ENCODE assay signal across 8 mouse cellular contexts in genomic region chr5:30869405-30870130, GRCm38 (mm10). TPM values are rescaled to one million over a fixed set of nuclear protein-coding genes. Genes with fewer than 3 reads are reported as not detected.
DNase-seq lines count a peak whose midpoint lies in the region; ATAC-seq and TF ChIP-seq lines count a peak whose summit lies in the region.

No protein-coding gene starts in this region.

- peak; percentile 55 for TF ChIP-seq POLR2A in kidney, adult 2 months (IDR thresholded peaks at IDR 0.05; ENCODE audit: low read depth, low read length)

- DNase-seq in 3T3-L1 (ENCODE audit: low read depth, low spot score) = peak; percentile 78
- peak; percentile 94 for DNase-seq in adrenal gland, postnatal 25 days
- DNase-seq in embryonic facial prominence, embryonic 11.5 days (ENCODE audit: low spot score) = peak; percentile 93
- peak; percentile 95 to 96 for DNase-seq in heart, adult 18-20 months
- peak; percentile 95 for DNase-seq in kidney, adult 2 months
- peak; percentile 86 to 95 for DNase-seq in spleen, adult 18-20 months

- H3K27ac ChIP-seq in embryonic facial prominence, embryonic 11.5 days (replicated peaks; ENCODE audit: low read depth, low read length) = peak overlapping the region; percentile 15; the same call in 1 of the 2 replicates
- peak overlapping the region; percentile 40 for H3K27ac ChIP-seq in kidney, adult 2 months (ENCODE audit: insufficient read depth, low read depth, low read length)
- peak overlapping the region; percentile 67 for H3K27ac ChIP-seq in limb, embryonic 13.5 days
- H3K27ac ChIP-seq in midbrain, embryonic 15.5 days = peak overlapping the region; percentile 78

- H3K9ac ChIP-seq in embryonic facial prominence, embryonic 11.5 days (replicated peaks; ENCODE audit: low read length) = peak overlapping the region; percentile 77
- peak overlapping the region; percentile 95 for H3K9ac ChIP-seq in limb, embryonic 13.5 days
- H3K9ac ChIP-seq in midbrain, embryonic 15.5 days = peak overlapping the region; percentile 91

- H3K9me3 ChIP-seq in embryonic facial prominence, embryonic 11.5 days (replicated peaks; ENCODE audit: control insufficient read depth, low read length) = no peaks in the 10 kb centered on the region
- H3K9me3 ChIP-seq in limb, embryonic 13.5 days = no peaks in the 10 kb centered on the region
- H3K9me3 ChIP-seq in midbrain, embryonic 15.5 days = no peaks in the 10 kb centered on the region

- peak overlapping the region; percentile 73 for H3K4me3 ChIP-seq in embryonic facial prominence, embryonic 11.5 days (ENCODE audit: low read depth, low read length)
- H3K4me3 ChIP-seq in kidney, adult 2 months (ENCODE audit: insufficient read depth, low read depth, low read length) = peak overlapping the region; percentile 96
- peak overlapping the region; percentile 88 for H3K4me3 ChIP-seq in limb, embryonic 13.5 days
- H3K4me3 ChIP-seq in midbrain, embryonic 15.5 days = peak overlapping the region; percentile 85

- no peaks in the 10 kb centered on the region for H3K27me3 ChIP-seq in embryonic facial prominence, embryonic 11.5 days (ENCODE audit: control insufficient read depth, insufficient read depth, low read length)
- H3K27me3 ChIP-seq in kidney, adult 2 months (replicated peaks; ENCODE audit: control insufficient read depth, insufficient read depth, low read length) = no peaks in the 10 kb centered on the region
- H3K27me3 ChIP-seq in limb, embryonic 13.5 days = no peaks in the 10 kb centered on the region
- no peaks in the 10 kb centered on the region for H3K27me3 ChIP-seq in midbrain, embryonic 15.5 days (replicated peaks)

- under 1% methylated on average over 63 of the region's 63 CpGs for WGBS in embryonic facial prominence, embryonic 11.5 days
- WGBS in kidney, adult 2 months = under 1% methylated on average over 63 of the region's 63 CpGs
- WGBS in limb, embryonic 13.5 days = under 1% methylated on average over 61 of the region's 63 CpGs
- WGBS in midbrain, embryonic 15.5 days = under 1% methylated on average over 63 of the region's 63 CpGs

- no peaks in the 10 kb centered on the region for H3K4me1 ChIP-seq in embryonic facial prominence, embryonic 11.5 days (ENCODE audit: control insufficient read depth, insufficient read depth, low read length)
- H3K4me1 ChIP-seq in kidney, adult 2 months (ENCODE audit: control insufficient read depth, insufficient read depth, low read length) = no peaks in the 10 kb centered on the region; the same call in 1 of the 2 replicates
- H3K4me1 ChIP-seq in limb, embryonic 13.5 days = peaks cover 20% of the 10 kb centered on the region
- H3K4me1 ChIP-seq in midbrain, embryonic 15.5 days = peaks cover 17% of the 10 kb centered on the region

- peaks cover 14% of the 10 kb centered on the region for H3K36me3 ChIP-seq in embryonic facial prominence, embryonic 11.5 days (replicated peaks; ENCODE audit: control insufficient read depth, insufficient read depth, low read depth, low read length)
- peaks cover 3% of the 10 kb centered on the region for H3K36me3 ChIP-seq in kidney, adult 2 months (ENCODE audit: control insufficient read depth, insufficient read depth, low read length)
- peaks cover 60% of the 10 kb centered on the region for H3K36me3 ChIP-seq in limb, embryonic 13.5 days
- peaks cover 39% of the 10 kb centered on the region for H3K36me3 ChIP-seq in midbrain, embryonic 15.5 days (replicated peaks)

- TF ChIP-seq CTCF in kidney, adult 2 months (conservative IDR thresholded peaks at IDR 0.05; ENCODE audit: insufficient read depth, insufficient read length, low read depth, low read length) = no peak

- ATAC-seq in embryonic facial prominence, embryonic 11.5 days (replicated peaks; ENCODE audit: insufficient number of reproducible peaks, low FRiP score, low TSS enrichment, low read depth) = peak; percentile 84
- ATAC-seq in limb, embryonic 13.5 days (ENCODE audit: low FRiP score, low read depth) = peak; percentile 92
- peak; percentile 91 for ATAC-seq in midbrain, embryonic 15.5 days (replicated peaks)

- H3K4me2 ChIP-seq in embryonic facial prominence, embryonic 11.5 days (ENCODE audit: low read depth, low read length) = peak overlapping the region; percentile 47
- peak overlapping the region; percentile 83 for H3K4me2 ChIP-seq in limb, embryonic 13.5 days (replicated peaks)
- peak overlapping the region; percentile 75 for H3K4me2 ChIP-seq in midbrain, embryonic 15.5 days

RNA-seq across cellular contexts. Expression of gene Tmem214, which starts 1.8 kb away (rescaled TPM):
- 49.2 and 52.8 TPM in 2 replicates for total RNA-seq in adrenal gland, postnatal 25 days (2021)
- 37.5 and 42.3 TPM in 2 replicates for polyA plus RNA-seq in embryonic facial prominence, embryonic 11.5 days (2014; fragmentation: Nextera tagmentation; extraction: Ambion mirVana)
- 10 to 100 TPM; 34.4 to 38.6 TPM for total RNA-seq in heart, adult 18-20 months (2021)
- polyA plus RNA-seq in kidney, adult 2 months (2012; rRNA removed) = 81.3 and 92.5 TPM in 2 replicates
- 93.3 and 95.2 TPM in 2 replicates for polyA plus RNA-seq in limb, embryonic 13.5 days (2015; fragmentation: Nextera tagmentation; extraction: Ambion mirVana)
- 68.8 and 72.7 TPM in 2 replicates for polyA plus RNA-seq in midbrain, embryonic 15.5 days (2015; fragmentation: Nextera tagmentation; extraction: Ambion mirVana)

RNA-seq across cellular contexts. Expression of gene Agbl5, which starts 18.9 kb away (rescaled TPM):
- total RNA-seq in adrenal gland, postnatal 25 days (2021) = 12.1 and 17.3 TPM in 2 replicates
- 31.5 and 33.0 TPM in 2 replicates for polyA plus RNA-seq in embryonic facial prominence, embryonic 11.5 days (2014; fragmentation: Nextera tagmentation; extraction: Ambion mirVana)
- 1 to 10 TPM; 7.2 to 7.3 TPM for total RNA-seq in heart, adult 18-20 months (2021)
- 22.6 and 24.1 TPM in 2 replicates for polyA plus RNA-seq in kidney, adult 2 months (2012; rRNA removed)
- 32.5 and 34.0 TPM in 2 replicates for polyA plus RNA-seq in limb, embryonic 13.5 days (2015; fragmentation: Nextera tagmentation; extraction: Ambion mirVana)
- polyA plus RNA-seq in midbrain, embryonic 15.5 days (2015; fragmentation: Nextera tagmentation; extraction: Ambion mirVana) = 25.2 and 32.3 TPM in 2 replicates

RNA-seq across cellular contexts. Expression of gene Ost4, which starts 38.0 kb away (rescaled TPM):
- total RNA-seq in adrenal gland, postnatal 25 days (2021) = 190 and 207 TPM in 2 replicates
- 347 and 379 TPM in 2 replicates for polyA plus RNA-seq in embryonic facial prominence, embryonic 11.5 days (2014; fragmentation: Nextera tagmentation; extraction: Ambion mirVana)
- 100 to 1,000 TPM; 146 to 159 TPM for total RNA-seq in heart, adult 18-20 months (2021)
- 377 and 422 TPM in 2 replicates for polyA plus RNA-seq in kidney, adult 2 months (2012; rRNA removed)
- polyA plus RNA-seq in limb, embryonic 13.5 days (2015; fragmentation: Nextera tagmentation; extraction: Ambion mirVana) = 408 and 424 TPM in 2 replicates
- polyA plus RNA-seq in midbrain, embryonic 15.5 days (2015; fragmentation: Nextera tagmentation; extraction: Ambion mirVana) = 217 and 225 TPM in 2 replicates

RNA-seq across cellular contexts. Expression of gene Emilin1, which starts 43.6 kb away (rescaled TPM):
- 41.3 and 57.2 TPM in 2 replicates for total RNA-seq in adrenal gland, postnatal 25 days (2021)
- polyA plus RNA-seq in embryonic facial prominence, embryonic 11.5 days (2014; fragmentation: Nextera tagmentation; extraction: Ambion mirVana) = 79.7 and 95.4 TPM in 2 replicates
- total RNA-seq in heart, adult 18-20 months (2021) = 10 to 100 TPM; 14.2 to 16.9 TPM
- polyA plus RNA-seq in kidney, adult 2 months (2012; rRNA removed) = 55.6 and 63.8 TPM in 2 replicates
- polyA plus RNA-seq in limb, embryonic 13.5 days (2015; fragmentation: Nextera tagmentation; extraction: Ambion mirVana) = 279 and 281 TPM in 2 replicates
- polyA plus RNA-seq in midbrain, embryonic 15.5 days (2015; fragmentation: Nextera tagmentation; extraction: Ambion mirVana) = 17.8 and 20.3 TPM in 2 replicates

RNA-seq across cellular contexts. Expression of gene Khk, which starts 51.7 kb away (rescaled TPM):
- 28.5 and 58.5 TPM in 2 replicates for total RNA-seq in adrenal gland, postnatal 25 days (2021)
- polyA plus RNA-seq in embryonic facial prominence, embryonic 11.5 days (2014; fragmentation: Nextera tagmentation; extraction: Ambion mirVana) = 9.2 and 9.9 TPM in 2 replicates
- total RNA-seq in heart, adult 18-20 months (2021) = 10 to 100 TPM; 27.1 to 28.5 TPM
- 1,147 and 1,266 TPM in 2 replicates for polyA plus RNA-seq in kidney, adult 2 months (2012; rRNA removed)
- polyA plus RNA-seq in limb, embryonic 13.5 days (2015; fragmentation: Nextera tagmentation; extraction: Ambion mirVana) = 20.0 and 22.6 TPM in 2 replicates
- polyA plus RNA-seq in midbrain, embryonic 15.5 days (2015; fragmentation: Nextera tagmentation; extraction: Ambion mirVana) = 8.0 and 10.4 TPM in 2 replicates

Comparison
In these comparisons a context has a peak if more than half of its experiments do, and no peak if none do; other contexts are left out.
1. Peak in every context shown above with its lines: DNase-seq, ATAC-seq, H3K4me3 ChIP-seq and H3K27ac ChIP-seq.
2. H3K27ac ChIP-seq: peak in every context shown above with its lines; median percentile 78 in midbrain, embryonic 15.5 days; 67 in limb, embryonic 13.5 days; 40 in kidney, adult 2 months; 15 in embryonic facial prominence, embryonic 11.5 days.